Comparison of ENCODE assay signal across 15 mouse cellular contexts in the genomic region with DNA sequence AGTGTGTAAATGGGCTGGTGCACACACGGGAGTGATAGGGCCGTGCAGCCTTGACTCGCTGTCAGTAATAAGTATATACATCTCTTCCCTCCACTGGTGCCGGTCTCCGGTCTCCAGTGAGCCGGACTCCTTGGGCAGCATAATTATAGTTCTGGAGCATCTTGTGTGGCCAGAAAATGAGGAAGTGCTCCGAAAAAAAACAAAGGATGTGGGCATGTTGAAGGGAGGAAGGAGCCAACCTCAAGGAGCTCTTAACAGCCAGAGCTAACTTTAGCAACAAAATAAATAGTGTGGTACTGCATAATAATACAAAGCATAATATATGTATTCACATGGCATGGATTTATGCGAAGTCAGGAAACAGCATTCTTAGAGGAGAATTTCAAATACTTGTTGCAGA.
"Had no signal": no experiment of that assay in that cellular context is flagged by ENCODE, and none has a peak within 500 bp of the region (broad histone marks: within the 10 kb centered on the region; RNA-seq: fewer than 3 reads in every experiment).

No protein-coding gene starts in this region.

- H3K36me3 ChIP-seq: liver, embryonic 13.5 days; midbrain, embryonic 10.5 days; neural tube, embryonic 12.5 days had no signal

- H3K9me3 ChIP-seq: limb, embryonic 12.5 days; liver, embryonic 13.5 days; midbrain, embryonic 10.5 days; neural tube, embryonic 12.5 days had no signal

- ATAC-seq: intestine, embryonic 16.5 days; liver, postnatal 0 days had no signal

- DNase-seq: kidney, adult 9 months; kidney, postnatal 10 days; layer of hippocampus, adult 9-11 months; layer of hippocampus, postnatal 36 days; liver; liver, embryonic 13.5 days; liver, postnatal 0 days; midbrain, embryonic 14.5 days had no signal

- H3K9ac ChIP-seq: limb, embryonic 12.5 days; liver, embryonic 13.5 days; liver, postnatal 0 days; neural tube, embryonic 12.5 days had no signal

- H3K4me3 ChIP-seq: limb, embryonic 12.5 days; liver, embryonic 13.5 days; midbrain, embryonic 10.5 days; myocyte; neural tube, embryonic 12.5 days had no signal

- H3K27ac ChIP-seq: limb, embryonic 12.5 days; liver, embryonic 13.5 days; macrophage; midbrain, embryonic 10.5 days; neural tube, embryonic 12.5 days; stomach, postnatal 0 days had no signal

- H3K27me3 ChIP-seq: limb, embryonic 12.5 days had no signal

- H3K4me2 ChIP-seq: limb, embryonic 12.5 days; liver, embryonic 13.5 days; neural tube, embryonic 12.5 days had no signal
